10 mouse cellular contexts compared by ENCODE assay signal in the genomic region with DNA sequence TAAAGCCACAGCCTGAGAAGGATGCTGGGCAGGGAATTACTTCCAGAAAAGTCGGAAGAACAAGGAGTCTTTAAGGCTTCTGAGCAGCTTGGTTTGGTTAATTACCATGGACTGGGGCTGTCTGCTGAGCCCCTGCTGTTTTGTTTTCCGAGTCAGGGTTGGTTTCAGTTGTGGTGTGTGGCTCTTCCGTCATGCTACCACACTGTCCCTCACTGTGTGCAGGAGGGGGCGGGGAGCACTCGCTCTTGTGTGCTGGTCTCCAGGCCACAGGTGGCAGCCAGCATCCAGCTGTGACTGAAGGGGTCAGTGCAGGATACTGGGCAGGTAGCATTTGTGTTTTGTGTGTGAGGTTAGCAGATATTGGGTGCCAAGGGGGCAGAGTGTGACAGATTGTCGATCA.
DNase-seq lines count a peak whose midpoint lies in the region; ATAC-seq and TF ChIP-seq lines count a peak whose summit lies in the region.
"Had no signal": no experiment of that assay in that cellular context is flagged by ENCODE, and none has a peak within 500 bp of the region (broad histone marks: within the 10 kb centered on the region; RNA-seq: fewer than 3 reads in every experiment).

No protein-coding gene starts in this region.

- peak overlapping the region; percentile 80 for H3K27ac ChIP-seq in spleen, adult 2 months (ENCODE audit: insufficient read depth, low read length)
- peak overlapping the region; percentile 56 for H3K27ac ChIP-seq in limb, embryonic 14.5 days (replicated peaks; ENCODE audit: low read depth, low read length)
- no peak overlapping the region for H3K27ac ChIP-seq in forebrain, embryonic 14.5 days (ENCODE audit: low read depth, low read length)
- H3K27ac ChIP-seq: liver, embryonic 15.5 days had no signal

- TF ChIP-seq CTCF in spleen, adult 2 months (IDR thresholded peaks at IDR 0.05; ENCODE audit: extremely low read depth, insufficient read depth, insufficient read length, insufficient replicate concordance), result no peak

- DNase-seq in embryo, embryonic 11 days, result peak; percentile 30
- no peak for DNase-seq in embryo, embryonic 10 days (ENCODE audit: low spot score)
- peak; percentile 60 to 67 for DNase-seq in spleen, adult 2 months (ENCODE audit: low read depth in 1 of 2, low spot score in 2 of 2)
- DNase-seq in spleen, postnatal 4 days (ENCODE audit: low spot score in 2 of 2), result no peak
- DNase-seq in limb, embryonic 14.5 days (ENCODE audit: low spot score), result no peak
- DNase-seq in cerebellum, postnatal 25 days, result no peak
- no peak for DNase-seq in right cerebral cortex, postnatal 4 days
- no peak for DNase-seq in forebrain, embryonic 14.5 days (ENCODE audit: low spot score)
- DNase-seq: kidney, adult 11 months had no signal

- 9% methylated on average over 6 of the region's 6 CpGs for WGBS in spleen, adult 2 months
- 39% methylated on average over 6 of the region's 6 CpGs for WGBS in limb, embryonic 14.5 days
- WGBS in forebrain, embryonic 14.5 days, result 29% methylated on average over 6 of the region's 6 CpGs

- peaks cover 29% of the 10 kb centered on the region; the same call in 1 of the 2 replicates for H3K4me1 ChIP-seq in spleen, adult 2 months (ENCODE audit: control insufficient read depth, insufficient read depth, insufficient read length)
- H3K4me1 ChIP-seq in limb, embryonic 14.5 days (ENCODE audit: control insufficient read depth, insufficient read depth, low read length), result peaks cover 23% of the 10 kb centered on the region
- peaks cover 3% of the 10 kb centered on the region; the same call in 1 of the 2 replicates for H3K4me1 ChIP-seq in forebrain, embryonic 14.5 days (ENCODE audit: control insufficient read depth, insufficient read depth, low read length)

- H3K4me3 ChIP-seq in spleen, adult 2 months (ENCODE audit: extremely low read depth, insufficient read depth, insufficient read length), result no peak overlapping the region
- no peak overlapping the region for H3K4me3 ChIP-seq in limb, embryonic 14.5 days (replicated peaks; ENCODE audit: low read length)
- no peak overlapping the region for H3K4me3 ChIP-seq in forebrain, embryonic 14.5 days (ENCODE audit: low read depth, low read length)
- H3K4me3 ChIP-seq: liver, embryonic 15.5 days had no signal

- no peaks in the 10 kb centered on the region for H3K27me3 ChIP-seq in spleen, adult 2 months (ENCODE audit: control insufficient read depth, insufficient read depth, low read length)
- H3K27me3 ChIP-seq in limb, embryonic 14.5 days (ENCODE audit: control insufficient read depth, insufficient read depth, low read length), result no peaks in the 10 kb centered on the region
- H3K27me3 ChIP-seq in forebrain, embryonic 14.5 days (replicated peaks; ENCODE audit: control insufficient read depth, insufficient read depth, low read length), result no peaks in the 10 kb centered on the region

- no peak for TF ChIP-seq POLR2A in spleen, adult 2 months (IDR thresholded peaks at IDR 0.05; ENCODE audit: low read depth, low read length)
- no peak for TF ChIP-seq POLR2A in limb, embryonic 14.5 days (IDR thresholded peaks at IDR 0.05; ENCODE audit: borderline replicate concordance, extremely low read depth, insufficient read depth, insufficient read length)

- H3K4me2 ChIP-seq in limb, embryonic 14.5 days (replicated peaks; ENCODE audit: low read depth, low read length, severe bottlenecking), result no peak overlapping the region
- H3K4me2 ChIP-seq in forebrain, embryonic 14.5 days (ENCODE audit: low read length), result no peak overlapping the region
- H3K4me2 ChIP-seq: liver, embryonic 15.5 days had no signal

- no peak for ATAC-seq in limb, embryonic 14.5 days (ENCODE audit: low FRiP score, low read depth)
- no peak for ATAC-seq in forebrain, embryonic 14.5 days

- H3K36me3 ChIP-seq in spleen, adult 2 months (ENCODE audit: control insufficient read depth, insufficient read depth, low read length), result no peaks in the 10 kb centered on the region
- H3K36me3 ChIP-seq in limb, embryonic 14.5 days (ENCODE audit: control insufficient read depth, insufficient read depth, low read length), result no peaks in the 10 kb centered on the region
- H3K36me3 ChIP-seq in forebrain, embryonic 14.5 days (ENCODE audit: control insufficient read depth, insufficient read depth, low read length), result no peaks in the 10 kb centered on the region
- H3K36me3 ChIP-seq: liver, embryonic 15.5 days had no signal

- H3K9me3 ChIP-seq in limb, embryonic 14.5 days (ENCODE audit: control insufficient read depth, low read length), result no peaks in the 10 kb centered on the region
- H3K9me3 ChIP-seq in forebrain, embryonic 14.5 days (replicated peaks; ENCODE audit: control insufficient read depth, low read length), result no peaks in the 10 kb centered on the region
- H3K9me3 ChIP-seq: liver, embryonic 15.5 days had no signal

- no peak overlapping the region for H3K9ac ChIP-seq in limb, embryonic 14.5 days (ENCODE audit: low read depth, low read length, severe bottlenecking)
- no peak overlapping the region for H3K9ac ChIP-seq in forebrain, embryonic 14.5 days (ENCODE audit: low read length)
- H3K9ac ChIP-seq: liver, embryonic 15.5 days had no signal

Comparison
In these comparisons a context has a peak if more than half of its experiments do, and no peak if none do; other contexts are left out.
1. DNase-seq: peak in embryo, embryonic 11 days (single experiment) and spleen, adult 2 months (2 of 2); none in embryo, embryonic 10 days (single experiment), spleen, postnatal 4 days (0 of 2), limb, embryonic 14.5 days (single experiment), cerebellum, postnatal 25 days (0 of 2), right cerebral cortex, postnatal 4 days (single experiment) and forebrain, embryonic 14.5 days (single experiment).